Mouse (Mus musculus): ENCODE measurements around the gene Arl4d.

Gene Arl4d

DNA sequence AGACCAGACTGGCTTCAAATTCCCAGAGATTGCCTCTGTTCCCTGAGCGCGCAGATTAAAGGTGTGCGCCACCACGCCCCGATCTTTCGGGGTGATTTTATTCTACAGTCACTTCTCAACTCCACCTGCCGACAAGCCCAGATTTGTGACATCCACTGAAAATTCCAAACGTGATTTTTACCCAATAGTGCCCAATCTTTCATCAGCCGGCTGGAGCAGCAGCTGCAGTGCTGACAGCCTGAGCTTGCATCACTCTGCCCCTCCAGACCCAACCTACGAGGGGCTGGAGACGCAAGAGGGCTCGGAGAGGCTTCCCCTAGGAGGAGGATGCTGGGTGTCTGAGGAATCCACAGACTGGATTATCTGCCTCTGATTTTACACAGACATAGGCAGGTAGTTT, 12.3 kb downstream of the Arl4d start:
- no peak for DNase-seq (ENCODE audit: low spot score)

- no peak for DNase-seq (ENCODE audit: low spot score)
These were observed 13.4 kb downstream of the Arl4d start for GRCm38 (mm10) chr11:101678770-101679169.

GRCm38 (mm10) chr11:101679907-101680306, 14.6 kb downstream of the Arl4d start:
- no peak for DNase-seq (ENCODE audit: low spot score)

DNA sequence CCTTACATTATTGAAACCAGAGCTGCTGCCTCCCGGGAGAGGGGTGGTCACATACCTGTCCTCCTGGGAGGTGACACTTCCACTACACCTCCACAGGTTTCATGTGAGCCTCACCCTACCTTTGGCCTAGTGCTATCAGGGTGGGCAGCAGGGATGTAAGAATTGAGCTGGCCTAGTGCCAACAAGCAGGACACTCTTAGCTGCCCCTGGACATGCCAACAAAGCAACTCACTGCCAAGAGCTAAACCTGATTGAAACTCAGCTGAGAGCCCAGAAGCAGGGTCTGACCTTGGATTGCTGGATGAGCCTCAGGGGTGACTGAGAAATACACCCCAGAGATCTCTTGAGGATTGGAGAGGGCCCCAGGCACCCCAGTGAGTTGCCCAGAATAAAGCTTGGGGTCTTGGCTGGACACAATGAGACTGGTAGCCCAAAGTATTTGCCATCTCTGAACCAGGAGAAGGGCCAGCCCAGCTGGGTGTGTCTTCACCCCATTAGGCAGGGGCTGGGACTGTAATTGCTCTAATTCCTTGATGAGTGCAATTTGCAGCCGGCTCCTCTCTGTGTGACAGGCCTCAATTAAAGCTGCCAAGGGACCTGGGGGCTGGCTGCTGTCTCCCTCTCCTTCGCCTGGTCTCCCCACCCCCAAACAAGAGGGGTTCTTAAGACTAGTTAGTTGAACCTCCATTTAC, 15.4 kb downstream of the Arl4d start:
- DNase-seq (ENCODE audit: low spot score): no peak

DNA sequence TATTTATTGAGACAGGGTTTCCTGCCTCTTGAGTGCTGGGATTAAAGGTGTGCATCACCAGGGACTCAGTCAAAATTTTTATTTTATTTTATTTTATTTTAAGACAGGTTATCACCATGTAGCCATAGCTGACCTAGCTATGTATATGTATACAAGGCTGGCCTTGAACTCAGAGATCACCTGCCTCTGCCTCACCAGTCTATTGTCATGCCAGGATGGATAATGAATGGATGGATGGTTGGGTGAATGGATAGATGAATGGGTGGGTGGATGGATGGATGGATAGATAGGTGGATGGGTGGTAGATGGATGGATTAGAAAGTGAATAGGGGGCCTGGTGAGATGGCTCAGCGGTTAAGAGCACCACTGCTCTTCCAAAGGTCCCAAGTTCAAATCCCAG, 16.6 kb downstream of the Arl4d start:
- DNase-seq (ENCODE audit: low spot score): no peak

- DNase-seq (ENCODE audit: low spot score): no peak
These were observed 17.1 kb downstream of the Arl4d start for GRCm38 (mm10) chr11:101682410-101682960.

- DNase-seq (ENCODE audit: low spot score): peak; percentile 65
These were observed 22.3 kb downstream of the Arl4d start for GRCm38 (mm10) chr11:101687351-101688301.

GRCm38 (mm10) chr11:101689701-101690113, 24.4 kb downstream of the Arl4d start:
- no peak for DNase-seq (ENCODE audit: low spot score)

GRCm38 (mm10) chr11:101690326-101690725, 25.0 kb downstream of the Arl4d start:
- no peak for DNase-seq (ENCODE audit: low spot score)

DNA sequence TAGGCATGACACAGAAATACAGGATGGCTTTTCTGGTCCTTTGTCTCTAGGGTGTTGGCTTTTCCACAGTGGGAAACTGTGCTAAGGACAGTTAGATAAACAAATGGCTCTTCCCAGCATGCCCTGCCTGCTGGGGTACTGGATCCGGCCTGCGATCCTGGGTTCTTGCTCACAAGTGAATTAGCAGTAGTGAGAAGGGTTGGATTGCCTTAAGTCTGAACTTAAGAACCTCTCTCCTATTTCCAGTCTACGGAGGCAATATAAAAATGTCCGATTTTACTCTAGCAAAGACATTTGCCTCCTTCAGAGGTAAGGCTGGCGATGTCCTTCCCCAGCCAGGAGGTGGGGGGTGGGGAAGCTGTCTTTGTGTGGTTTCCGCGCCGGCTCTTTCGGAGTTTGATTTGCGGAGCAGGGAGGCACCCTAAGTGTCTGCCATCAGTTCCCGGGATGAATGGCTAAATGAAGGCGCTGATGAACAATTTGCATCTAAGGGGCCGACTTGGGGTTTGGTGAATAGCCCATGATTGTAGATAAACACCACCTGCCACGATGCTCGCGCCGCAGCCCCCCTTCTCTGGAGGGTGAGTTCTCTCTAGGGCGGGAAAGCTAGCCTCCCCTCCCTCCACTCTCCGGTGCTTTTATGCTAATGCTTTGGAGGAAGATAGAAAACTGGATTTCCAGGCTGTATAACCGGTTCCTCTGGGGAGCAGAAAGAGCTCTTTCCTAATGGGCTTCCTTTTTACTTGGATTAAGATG, 30.7 kb downstream of the Arl4d start:
- no peak for DNase-seq (ENCODE audit: low spot score)

DNA sequence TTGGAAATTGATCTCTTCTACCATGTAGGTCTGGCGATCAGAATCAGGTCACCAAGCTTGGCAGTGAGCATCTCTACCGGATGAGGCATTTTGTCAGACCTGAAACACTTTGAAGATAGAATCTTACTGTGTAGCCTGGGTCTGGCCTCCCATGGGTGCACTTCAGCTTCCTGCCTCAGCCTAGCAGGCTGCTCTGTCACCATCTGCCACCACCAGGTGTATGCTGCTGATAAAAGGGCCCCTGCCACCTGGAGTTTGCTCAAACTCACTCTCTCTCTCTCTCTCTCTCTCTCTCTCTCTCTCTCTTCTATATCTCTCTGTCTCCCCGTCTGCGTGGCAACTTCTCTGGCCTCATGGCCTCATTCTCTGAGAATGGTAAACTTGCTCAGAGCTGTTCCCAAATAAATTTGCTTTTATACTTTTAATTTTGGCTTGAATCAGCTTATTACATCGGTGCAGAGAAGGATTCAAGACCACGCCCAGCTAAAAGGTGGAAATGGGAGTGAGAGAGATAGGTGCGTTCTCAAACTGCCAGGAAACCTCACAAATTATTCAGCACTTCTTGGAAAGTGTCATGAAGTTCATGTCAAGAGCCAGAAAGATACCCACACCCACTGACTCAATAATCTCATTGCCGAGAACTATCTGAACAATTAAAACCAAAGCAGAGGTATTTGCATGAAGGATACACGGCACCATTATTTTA, 32.0 kb downstream of the Arl4d start:
- DNase-seq (ENCODE audit: low spot score): no peak

DNA sequence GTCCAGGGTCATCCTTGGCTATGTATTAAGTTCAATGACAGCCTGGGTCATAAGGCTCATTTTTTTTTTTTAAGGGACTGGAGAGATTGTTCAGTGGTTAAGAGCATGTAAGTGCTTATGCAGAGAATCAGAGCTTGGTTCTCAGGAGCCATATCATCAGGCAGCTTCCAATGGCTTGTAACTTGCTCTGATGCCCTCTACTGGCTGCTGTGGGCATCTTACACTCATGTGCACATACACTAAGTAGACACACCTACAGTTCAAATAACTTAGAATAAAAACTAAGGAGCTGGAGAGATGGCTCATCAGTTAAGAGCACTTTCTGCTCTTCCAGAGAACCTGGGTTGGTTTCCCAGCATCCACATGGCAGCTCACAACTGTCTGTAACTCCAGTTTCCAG, 32.8 kb downstream of the Arl4d start:
- DNase-seq (ENCODE audit: low spot score): no peak

- DNase-seq (ENCODE audit: low spot score): no peak
These were observed 34.2 kb downstream of the Arl4d start for GRCm38 (mm10) chr11:101699556-101699955.

- DNase-seq (ENCODE audit: low spot score): no peak
These were observed 34.6 kb downstream of the Arl4d start for GRCm38 (mm10) chr11:101699991-101700390.

GRCm38 (mm10) chr11:101700446-101700845, 35.1 kb downstream of the Arl4d start:
- DNase-seq (ENCODE audit: low spot score): peak; percentile 13

DNA sequence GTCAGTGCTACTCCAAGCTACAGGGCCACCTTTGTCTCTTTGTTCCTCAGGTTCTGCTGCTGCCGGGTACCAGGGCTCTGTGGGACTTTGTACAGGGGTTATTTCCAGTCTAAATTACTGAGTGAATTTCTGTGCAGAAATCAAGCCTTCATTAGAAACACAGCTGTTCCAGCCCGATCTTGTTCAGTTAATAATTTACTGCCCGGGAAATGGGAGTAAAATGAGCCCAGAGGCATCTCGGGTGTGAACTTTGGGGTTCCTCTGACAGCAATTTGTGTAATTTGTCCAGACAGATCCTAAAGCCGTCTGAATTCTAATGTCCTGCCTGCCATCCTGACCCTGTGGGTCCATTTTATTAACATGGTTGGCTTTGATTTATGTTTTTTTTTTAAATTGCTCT, 38.7 kb downstream of the Arl4d start:
- no peak for DNase-seq (ENCODE audit: low spot score)

DNA sequence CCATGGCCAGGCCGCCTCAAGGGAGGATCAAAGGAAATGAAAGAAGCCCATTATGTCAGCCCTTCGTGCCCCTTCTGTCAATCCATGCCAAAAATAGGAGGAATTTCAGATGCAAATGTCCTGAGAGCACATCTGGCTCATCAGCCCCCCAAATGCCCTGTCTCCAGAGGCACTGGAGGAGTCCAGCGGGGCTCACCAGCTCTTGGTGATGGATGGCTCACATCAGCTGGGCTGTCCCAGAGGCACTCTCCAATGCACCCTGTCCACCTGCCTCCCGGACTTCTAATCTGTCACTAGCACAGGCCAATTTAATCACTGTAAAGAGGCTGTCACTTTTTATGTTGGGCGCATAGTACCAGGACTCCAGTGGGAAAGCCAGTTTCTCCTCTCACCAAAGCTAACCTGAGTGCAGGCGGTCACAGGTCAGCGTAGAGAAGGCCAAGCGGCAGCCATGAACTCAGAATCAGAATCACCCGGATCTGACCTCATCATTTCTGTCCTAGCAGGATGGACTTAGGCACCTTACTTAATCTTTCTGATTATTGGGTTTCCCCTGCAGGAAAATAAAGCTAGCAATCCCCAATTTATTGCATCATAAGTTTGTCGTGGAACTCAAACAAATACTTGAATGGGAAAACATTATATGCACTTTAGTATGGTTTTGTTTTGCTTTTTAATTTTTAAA, 41.6 kb downstream of the Arl4d start:
- no peak for DNase-seq (ENCODE audit: low spot score)

DNA sequence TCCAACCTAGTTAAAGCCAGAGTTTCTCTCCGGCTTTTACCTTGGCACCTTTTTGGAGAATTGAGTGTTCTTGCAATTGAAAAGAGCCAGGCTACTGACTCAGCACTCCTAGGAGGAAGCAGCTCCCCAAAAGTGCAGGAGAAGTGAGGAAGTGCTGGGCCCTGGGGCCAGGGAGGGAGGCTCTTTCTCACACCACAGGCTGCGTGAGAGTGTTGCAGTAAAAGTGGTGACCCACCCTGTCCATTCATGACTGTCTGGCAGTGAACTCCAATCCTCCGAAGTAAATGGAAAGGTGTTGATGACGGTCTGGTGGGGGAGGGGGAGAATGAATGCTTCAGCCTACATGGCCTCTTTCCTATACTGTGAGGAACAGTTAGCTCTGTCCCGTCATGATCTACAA, 43.1 kb downstream of the Arl4d start:
- DNase-seq (ENCODE audit: low spot score): no peak

DNA sequence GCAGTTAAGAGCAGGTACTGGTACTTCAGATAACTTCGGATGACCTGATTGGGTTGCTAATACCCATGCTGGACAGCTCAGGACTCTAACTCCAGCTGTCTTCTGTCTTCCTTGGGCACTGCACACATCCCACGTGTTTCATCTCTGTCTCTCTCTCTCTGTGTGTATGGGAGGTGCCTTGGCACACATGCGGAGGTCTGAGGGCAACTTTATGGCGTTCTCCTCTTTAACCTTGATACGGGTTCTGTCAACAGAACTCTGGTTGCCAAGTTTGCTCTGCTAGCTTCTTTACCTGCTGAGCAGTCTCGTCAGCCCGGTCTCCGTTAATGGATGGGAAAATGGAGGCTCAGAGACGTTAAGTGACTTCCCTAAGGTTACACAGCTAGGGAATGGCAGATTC, 47.5 kb downstream of the Arl4d start:
- no peak for DNase-seq (ENCODE audit: low spot score)

- no peak for DNase-seq (ENCODE audit: low spot score)
These were observed 48.7 kb downstream of the Arl4d start for GRCm38 (mm10) chr11:101714012-101714411.
